Mouse (Mus musculus) ovary, postnatal 36 days (tissue): ENCODE measurements at regions not wholly inside any gene's neighbourhood (a gene's known extent, or its start where the extent isn't known, plus 50 kb on each side); places are given as distances from the start of the nearest gene placed in this dataset.

Source experiments
- DNase-seq: peaks from one replicate; pipeline ENCODE4 v3.0.0; 2022; ENCODE audit warnings: low spot score, mixed read lengths

DNA sequence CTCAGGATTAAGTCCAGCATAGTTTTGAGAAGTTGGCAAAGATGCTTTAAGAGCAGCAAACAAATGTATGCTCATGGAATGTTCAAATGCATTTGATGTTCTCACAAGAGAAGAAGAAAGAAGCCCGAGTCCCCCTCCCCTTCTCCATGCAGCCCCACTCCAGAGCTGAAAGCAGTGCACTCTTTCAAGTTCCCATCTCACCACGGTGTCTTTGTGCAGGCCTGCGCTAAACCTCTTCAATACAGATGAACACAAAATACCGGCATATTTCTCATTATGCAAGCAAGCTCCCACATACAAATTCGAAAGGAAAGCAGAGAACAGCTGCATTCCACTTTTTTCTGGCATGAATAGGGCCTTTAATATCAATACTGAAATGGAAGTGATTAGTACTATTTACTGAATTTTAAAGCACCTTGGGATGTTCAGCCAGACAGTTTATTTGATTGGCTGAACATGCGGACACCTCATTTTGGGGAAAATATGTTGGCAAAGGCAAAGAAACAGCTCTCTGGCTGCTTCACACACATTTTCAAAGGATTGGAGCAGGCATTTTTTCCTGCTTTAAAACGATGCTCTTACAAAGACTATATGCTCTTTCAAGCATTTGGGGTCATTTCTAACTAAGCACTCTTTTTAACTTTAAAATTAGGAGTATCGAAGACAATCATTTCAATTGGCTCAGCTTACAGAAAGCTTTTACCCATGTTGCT is 595.8 kb downstream of the Car8 start:
- DNase-seq: no peak

DNA sequence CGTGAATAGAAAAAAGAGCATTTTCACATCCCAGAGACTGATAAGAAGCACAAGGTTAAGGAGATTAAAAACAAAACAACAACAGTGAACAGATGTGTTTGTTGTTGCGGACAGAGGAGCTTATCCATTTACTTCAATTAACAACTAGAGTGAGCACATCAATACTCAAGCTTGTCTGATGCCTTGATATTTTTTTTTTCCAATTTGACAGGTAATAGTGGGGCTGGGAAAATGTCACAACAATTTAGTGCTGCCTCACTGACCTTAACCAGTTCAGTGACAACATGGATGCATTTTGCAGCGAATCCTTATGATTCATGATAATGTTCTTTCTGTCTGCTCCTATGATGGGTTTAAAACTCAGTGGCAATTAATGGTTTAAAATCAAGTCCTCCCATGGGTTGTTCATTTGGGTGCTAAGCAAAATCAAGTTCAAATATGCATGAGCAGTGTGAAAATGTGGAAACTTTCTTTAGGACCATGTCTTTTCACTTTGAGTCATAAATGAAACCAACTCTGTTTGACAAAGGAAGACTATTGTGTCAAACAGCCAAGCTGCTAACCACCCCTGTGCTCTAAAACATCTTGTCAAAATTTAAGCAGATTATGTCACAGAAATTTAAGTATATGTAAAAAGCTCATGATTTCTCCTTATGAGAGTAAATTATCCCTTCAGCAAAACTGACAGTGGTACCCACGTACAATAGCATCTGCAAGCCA is 641.0 kb downstream of the Car8 start:
- no peak for DNase-seq

GRCm38 (mm10) chr4:7596116-7596515 is 642.7 kb downstream of the Car8 start:
- DNase-seq: no peak

- DNase-seq: no peak
These were observed 655.0 kb downstream of the Car8 start for GRCm38 (mm10) chr4:7583851-7584250.

- no peak for DNase-seq
These were observed 656.9 kb downstream of the Car8 start for GRCm38 (mm10) chr4:7581931-7582330.

GRCm38 (mm10) chr4:7581220-7581916 is 657.5 kb downstream of the Car8 start:
- DNase-seq: no peak

DNA sequence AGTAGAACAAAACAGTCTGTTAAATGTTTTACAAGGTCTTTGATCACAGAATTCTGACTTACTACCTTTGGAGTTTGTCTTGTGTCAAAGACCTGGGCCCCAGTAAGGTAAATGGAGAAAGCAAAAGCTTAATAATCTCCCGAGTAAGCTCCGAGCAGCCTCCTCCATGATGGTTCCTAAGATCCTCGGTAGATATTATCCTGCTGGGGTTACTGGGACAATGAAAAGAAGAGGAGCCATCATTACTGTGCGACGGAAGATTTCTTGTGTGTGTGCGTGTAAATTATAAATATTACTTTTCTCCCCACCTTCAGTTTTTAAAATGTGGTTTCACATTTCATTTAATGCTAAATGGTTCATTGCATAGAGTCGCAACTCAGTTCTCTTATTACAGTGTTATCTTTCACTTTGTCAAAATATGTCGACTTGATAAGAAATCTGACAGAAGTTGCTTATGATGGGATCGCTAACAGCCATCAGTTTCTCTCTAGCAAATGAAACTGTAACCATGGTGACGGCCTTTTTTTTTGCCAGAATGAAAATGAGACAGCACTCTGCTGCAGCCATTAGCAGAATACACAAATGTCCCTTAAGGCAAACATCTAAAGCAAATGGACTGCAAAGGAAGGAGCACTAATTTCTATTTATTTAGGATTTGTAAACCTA is 658.2 kb downstream of the Car8 start:
- no peak for DNase-seq

- no peak for DNase-seq
These were observed 664.8 kb downstream of the Car8 start for GRCm38 (mm10) chr4:7574011-7574410.

- DNase-seq: no peak
These were observed 671.0 kb downstream of the Car8 start for GRCm38 (mm10) chr4:7567687-7568393.

- no peak for DNase-seq
These were observed 678.7 kb downstream of the Car8 start for GRCm38 (mm10) chr4:7559867-7560832.

DNA sequence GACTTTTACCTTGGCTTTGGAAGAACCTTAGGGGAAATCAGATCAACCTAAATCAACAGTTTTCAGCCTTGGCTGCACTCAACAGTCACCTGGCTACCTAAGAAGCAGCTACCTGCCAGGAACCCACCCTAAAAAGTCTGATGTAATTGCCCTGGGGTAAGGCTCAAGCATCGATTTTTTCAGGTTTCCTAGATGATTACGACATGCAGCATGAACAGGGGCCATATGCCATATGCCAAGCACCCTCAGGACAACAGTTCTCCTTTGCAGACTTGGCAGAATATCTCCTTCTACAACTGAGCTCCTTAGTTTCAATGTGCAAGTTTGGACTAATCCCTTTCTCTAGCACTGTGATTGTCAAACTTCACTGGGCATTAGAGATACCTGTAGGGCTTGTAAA is 680.1 kb downstream of the Car8 start:
- no peak for DNase-seq

- no peak for DNase-seq
These were observed 704.5 kb downstream of the Car8 start for GRCm38 (mm10) chr4:7534301-7534700.

DNA sequence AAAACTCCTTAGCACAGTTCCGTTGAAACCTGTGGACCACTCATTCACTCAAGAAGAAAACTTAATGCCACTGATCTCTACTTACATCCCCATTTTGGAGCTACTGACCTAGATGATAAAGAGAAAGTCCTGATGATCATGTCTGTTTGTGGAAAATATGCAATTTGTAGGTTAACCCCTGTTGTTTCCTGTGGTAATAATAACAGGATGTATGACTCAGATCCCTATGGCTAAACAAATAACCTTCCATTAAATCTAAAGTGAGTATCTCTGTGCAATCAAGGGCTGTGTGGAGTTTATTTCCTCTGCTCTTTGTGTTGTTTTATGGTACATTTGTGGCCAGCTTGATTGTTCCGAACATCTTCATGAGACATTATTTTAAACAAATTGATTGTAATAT is 711.1 kb downstream of the Car8 start:
- DNase-seq: no peak

GRCm38 (mm10) chr4:7513081-7513480 is 725.8 kb downstream of the Car8 start:
- DNase-seq: no peak

GRCm38 (mm10) chr4:7485552-7485951 is 753.3 kb downstream of the Car8 start:
- DNase-seq: no peak

DNA sequence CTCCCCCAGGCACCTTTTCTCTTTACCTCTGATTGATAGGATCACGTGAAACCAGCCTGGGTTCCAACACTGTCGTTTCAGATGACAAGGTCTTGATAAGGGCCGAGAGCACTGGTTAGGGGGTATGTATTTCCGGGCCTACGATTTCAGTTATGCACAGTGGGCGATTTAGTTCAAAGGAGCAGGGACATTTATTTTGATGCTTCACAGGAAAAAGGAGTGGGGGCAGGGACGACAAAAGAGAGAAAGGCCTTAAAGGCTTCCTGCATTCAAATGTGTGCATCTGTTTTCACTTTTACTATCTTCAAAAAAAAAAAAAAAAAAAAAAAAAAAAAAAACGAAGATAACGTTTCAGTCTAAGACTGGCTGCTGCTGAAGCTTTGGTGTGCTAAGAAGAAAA is 783.7 kb downstream of the Car8 start:
- no peak for DNase-seq

- no peak for DNase-seq
These were observed 786.2 kb downstream of the Car8 start for GRCm38 (mm10) chr4:7452678-7453077.

- no peak for DNase-seq
These were observed 787.9 kb downstream of the Car8 start for GRCm38 (mm10) chr4:7450991-7451390.

- no peak for DNase-seq
These were observed 809.5 kb downstream of the Car8 start for GRCm38 (mm10) chr4:7429308-7429707.

GRCm38 (mm10) chr4:7424081-7424480 is 814.8 kb downstream of the Car8 start:
- DNase-seq: no peak

GRCm38 (mm10) chr4:7423204-7423603 is 815.6 kb downstream of the Car8 start:
- no peak for DNase-seq
